Mouse (Mus musculus): ENCODE data around the gene Pdk1. TPM values are rescaled to one million over a fixed set of nuclear protein-coding genes. Genes with fewer than 3 reads are reported as not detected.

The Pdk1 gene
- polyA plus RNA-seq (2015; fragmentation: Nextera tagmentation; extraction: Ambion mirVana): 112 and 118 TPM in 2 replicates

- H3K9me3 ChIP-seq (replicated peaks; ENCODE audit: control insufficient read depth, low read length): no peaks in the 10 kb centered on the region
- peak within 1 kb of the TSS; percentile 76 for H3K4me2 ChIP-seq (ENCODE audit: low read depth, low read length)
- H3K36me3 ChIP-seq (ENCODE audit: control insufficient read depth, insufficient read depth): no peaks in the 10 kb centered on the region
- peak within 1 kb of the TSS; percentile 81 for H3K4me3 ChIP-seq (ENCODE audit: low read length)
- peak within 1 kb of the TSS; percentile 93 for H3K9ac ChIP-seq (ENCODE audit: low read length)
- H3K27ac ChIP-seq (ENCODE audit: low read length): peak within 1 kb of the TSS; percentile 98
- H3K27me3 ChIP-seq (ENCODE audit: control insufficient read depth, insufficient read depth, low read length): no peaks in the 10 kb centered on the region
- under 1% methylated on average over 54 of the region's 55 CpGs for WGBS
- peaks cover 25% of the 10 kb centered on the region for H3K4me1 ChIP-seq (ENCODE audit: control insufficient read depth, insufficient read depth, low read length)
- ATAC-seq (replicated peaks; ENCODE audit: extremely low read depth, insufficient read depth, low FRiP score): peak; percentile 97
Measured at GRCm38 (mm10) chr2:71872801-71873443, at the start of gene Pdk1. Gene Pdk1 (plus strand): TSS chr2:71873224.

- WGBS: 73% methylated on average over 13 of the region's 13 CpGs
- H3K36me3 ChIP-seq (ENCODE audit: control insufficient read depth, insufficient read depth): peaks cover 16% of the 10 kb centered on the region; the same call in 1 of the 2 replicates
- no peak for ATAC-seq (replicated peaks; ENCODE audit: extremely low read depth, insufficient read depth, low FRiP score)
Measured at GRCm38 (mm10) chr2:71824146-71824545, 48.9 kb upstream of the Pdk1 start.

GRCm38 (mm10) chr2:71827711-71828110, 45.3 kb upstream of the Pdk1 start:
- Histone ChIP-seq H3K4me1 (ENCODE audit: control insufficient read depth, insufficient read depth, low read length) (peaks cover 3% of the 10 kb centered on the region; the same call in 1 of the 2 replicates), H3K27ac (ENCODE audit: low read length) (no peak overlapping the region), H3K9me3 (replicated peaks; ENCODE audit: control insufficient read depth, low read length) (no peaks in the 10 kb centered on the region), H3K4me3 (ENCODE audit: low read length) (no peak overlapping the region), H3K27me3 (ENCODE audit: control insufficient read depth, insufficient read depth, low read length) (no peaks in the 10 kb centered on the region), H3K4me2 (ENCODE audit: low read depth, low read length) (no peak overlapping the region), H3K9ac (ENCODE audit: low read length) (no peak overlapping the region), H3K36me3 (ENCODE audit: control insufficient read depth, insufficient read depth) (peaks cover 10% of the 10 kb centered on the region; the same call in 1 of the 2 replicates)
- WGBS: 82% methylated on average over 13 of the region's 13 CpGs
- ATAC-seq (replicated peaks; ENCODE audit: extremely low read depth, insufficient read depth, low FRiP score): no peak

More at GRCm38 (mm10) chr2:71824146-71824545, 48.9 kb upstream of the Pdk1 start:
- no peaks in the 10 kb centered on the region for H3K9me3 ChIP-seq (replicated peaks; ENCODE audit: control insufficient read depth, low read length)
- no peak overlapping the region for H3K4me2 ChIP-seq (ENCODE audit: low read depth, low read length)
- H3K9ac ChIP-seq (ENCODE audit: low read length): no peak overlapping the region
- H3K4me1 ChIP-seq (ENCODE audit: control insufficient read depth, insufficient read depth, low read length): no peaks in the 10 kb centered on the region
- no peak overlapping the region for H3K27ac ChIP-seq (ENCODE audit: low read length)
- H3K4me3 ChIP-seq (ENCODE audit: low read length): no peak overlapping the region
- no peaks in the 10 kb centered on the region for H3K27me3 ChIP-seq (ENCODE audit: control insufficient read depth, insufficient read depth, low read length)

DNA sequence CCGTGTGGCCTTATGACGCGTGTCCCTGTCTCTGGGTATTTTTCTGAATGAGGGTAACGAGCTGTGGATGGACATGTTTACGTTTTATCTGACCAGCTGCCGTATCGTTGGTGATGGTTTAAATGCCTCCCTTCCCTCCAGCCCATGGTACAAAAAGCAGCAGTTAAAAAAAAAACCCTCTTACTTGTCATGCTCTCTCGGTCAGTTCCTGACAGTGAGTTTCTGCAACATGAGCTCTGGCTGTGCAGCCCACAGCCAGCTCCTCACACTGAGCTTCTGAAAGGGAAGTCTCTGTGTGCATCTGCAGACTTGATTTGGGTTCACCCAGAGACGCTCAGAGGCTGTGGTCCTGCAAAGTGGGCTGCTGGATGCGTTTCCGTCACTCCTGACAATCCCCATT, 44.1 kb upstream of the Pdk1 start:
- Histone ChIP-seq H3K27me3 (ENCODE audit: control insufficient read depth, insufficient read depth, low read length) (no peaks in the 10 kb centered on the region), H3K4me1 (ENCODE audit: control insufficient read depth, insufficient read depth, low read length) (peaks cover 3% of the 10 kb centered on the region; the same call in 1 of the 2 replicates), H3K4me2 (ENCODE audit: low read depth, low read length) (no peak overlapping the region), H3K36me3 (ENCODE audit: control insufficient read depth, insufficient read depth) (peaks cover 10% of the 10 kb centered on the region; the same call in 1 of the 2 replicates), H3K27ac (ENCODE audit: low read length) (no peak overlapping the region), H3K9ac (ENCODE audit: low read length) (no peak overlapping the region), H3K4me3 (ENCODE audit: low read length) (no peak overlapping the region), H3K9me3 (replicated peaks; ENCODE audit: control insufficient read depth, low read length) (no peaks in the 10 kb centered on the region)
- no peak for ATAC-seq (replicated peaks; ENCODE audit: extremely low read depth, insufficient read depth, low FRiP score)
- WGBS: 62% methylated on average over 11 of the region's 11 CpGs

- H3K36me3 ChIP-seq (ENCODE audit: control insufficient read depth, insufficient read depth): peaks cover 2% of the 10 kb centered on the region; the same call in 1 of the 2 replicates
- no peaks in the 10 kb centered on the region for H3K9me3 ChIP-seq (replicated peaks; ENCODE audit: control insufficient read depth, low read length)
- ATAC-seq (replicated peaks; ENCODE audit: extremely low read depth, insufficient read depth, low FRiP score): no peak
- WGBS: 77% methylated on average over 6 of the region's 6 CpGs
- H3K4me2 ChIP-seq (ENCODE audit: low read depth, low read length): no peak overlapping the region
- no peaks in the 10 kb centered on the region for H3K27me3 ChIP-seq (ENCODE audit: control insufficient read depth, insufficient read depth, low read length)
- H3K27ac ChIP-seq (ENCODE audit: low read length): no peak overlapping the region
- no peak overlapping the region for H3K4me3 ChIP-seq (ENCODE audit: low read length)
- H3K4me1 ChIP-seq (ENCODE audit: control insufficient read depth, insufficient read depth, low read length): peaks cover 8% of the 10 kb centered on the region
- no peak overlapping the region for H3K9ac ChIP-seq (ENCODE audit: low read length)
Measured at GRCm38 (mm10) chr2:71833626-71834025, 39.4 kb upstream of the Pdk1 start.

DNA sequence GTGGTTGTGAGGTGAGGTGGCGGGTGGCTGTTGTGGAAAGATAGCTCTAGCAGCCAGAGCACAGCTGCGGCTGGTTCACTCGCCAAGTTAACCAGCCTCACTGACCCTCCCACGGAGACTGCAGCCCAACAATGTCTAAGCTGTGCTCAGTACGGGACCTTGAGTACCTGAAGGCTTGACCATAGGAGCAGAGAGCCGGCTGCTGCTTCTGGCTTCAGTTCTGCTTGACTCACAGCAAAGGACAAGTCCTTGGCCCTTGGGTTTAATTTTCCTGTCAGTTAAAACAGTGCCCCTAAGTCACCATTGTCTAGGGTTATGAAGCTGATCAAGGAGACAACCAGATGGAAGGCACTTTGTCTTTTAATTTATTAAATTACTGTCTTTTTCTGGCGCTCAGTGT, 38.7 kb upstream of the Pdk1 start:
- Histone ChIP-seq H3K36me3 (ENCODE audit: control insufficient read depth, insufficient read depth) (peaks cover 2% of the 10 kb centered on the region; the same call in 1 of the 2 replicates), H3K27ac (ENCODE audit: low read length) (no peak overlapping the region), H3K27me3 (ENCODE audit: control insufficient read depth, insufficient read depth, low read length) (no peaks in the 10 kb centered on the region), H3K4me1 (ENCODE audit: control insufficient read depth, insufficient read depth, low read length) (peaks cover 8% of the 10 kb centered on the region), H3K9me3 (replicated peaks; ENCODE audit: control insufficient read depth, low read length) (no peaks in the 10 kb centered on the region), H3K4me3 (ENCODE audit: low read length) (no peak overlapping the region), H3K4me2 (ENCODE audit: low read depth, low read length) (no peak overlapping the region), H3K9ac (ENCODE audit: low read length) (no peak overlapping the region)
- WGBS: 72% methylated on average over 7 of the region's 7 CpGs
- ATAC-seq (replicated peaks; ENCODE audit: extremely low read depth, insufficient read depth, low FRiP score): no peak

GRCm38 (mm10) chr2:71835556-71835955, 37.5 kb upstream of the Pdk1 start:
- H3K4me2 ChIP-seq (ENCODE audit: low read depth, low read length): no peak overlapping the region
- no peaks in the 10 kb centered on the region for H3K27me3 ChIP-seq (ENCODE audit: control insufficient read depth, insufficient read depth, low read length)
- no peak for ATAC-seq (replicated peaks; ENCODE audit: extremely low read depth, insufficient read depth, low FRiP score)
- H3K9me3 ChIP-seq (replicated peaks; ENCODE audit: control insufficient read depth, low read length): no peaks in the 10 kb centered on the region
- H3K9ac ChIP-seq (ENCODE audit: low read length): no peak overlapping the region
- peaks cover 8% of the 10 kb centered on the region for H3K4me1 ChIP-seq (ENCODE audit: control insufficient read depth, insufficient read depth, low read length)
- peaks cover 2% of the 10 kb centered on the region; the same call in 1 of the 2 replicates for H3K36me3 ChIP-seq (ENCODE audit: control insufficient read depth, insufficient read depth)
- no peak overlapping the region for H3K27ac ChIP-seq (ENCODE audit: low read length)
- no peak overlapping the region for H3K4me3 ChIP-seq (ENCODE audit: low read length)
- 87% methylated on average over 8 of the region's 8 CpGs for WGBS

GRCm38 (mm10) chr2:71836232-71836631, 36.8 kb upstream of the Pdk1 start:
- peaks cover 8% of the 10 kb centered on the region for H3K4me1 ChIP-seq (ENCODE audit: control insufficient read depth, insufficient read depth, low read length)
- H3K9me3 ChIP-seq (replicated peaks; ENCODE audit: control insufficient read depth, low read length): no peaks in the 10 kb centered on the region
- no peak overlapping the region for H3K27ac ChIP-seq (ENCODE audit: low read length)
- ATAC-seq (replicated peaks; ENCODE audit: extremely low read depth, insufficient read depth, low FRiP score): peak; percentile 28; the same call in 1 of the 2 replicates
- H3K4me2 ChIP-seq (ENCODE audit: low read depth, low read length): no peak overlapping the region
- WGBS: 59% methylated on average over 4 of the region's 4 CpGs
- peaks cover 5% of the 10 kb centered on the region; the same call in 1 of the 2 replicates for H3K36me3 ChIP-seq (ENCODE audit: control insufficient read depth, insufficient read depth)
- no peak overlapping the region for H3K4me3 ChIP-seq (ENCODE audit: low read length)
- H3K27me3 ChIP-seq (ENCODE audit: control insufficient read depth, insufficient read depth, low read length): no peaks in the 10 kb centered on the region
- H3K9ac ChIP-seq (ENCODE audit: low read length): no peak overlapping the region

GRCm38 (mm10) chr2:71837261-71837660, 35.8 kb upstream of the Pdk1 start:
- WGBS: 55% methylated on average over 4 of the region's 4 CpGs
- peaks cover 5% of the 10 kb centered on the region for H3K4me1 ChIP-seq (ENCODE audit: control insufficient read depth, insufficient read depth, low read length)
- H3K27ac ChIP-seq (ENCODE audit: low read length): no peak overlapping the region

More at GRCm38 (mm10) chr2:71837261-71837660, 35.8 kb upstream of the Pdk1 start:
- H3K36me3 ChIP-seq (ENCODE audit: control insufficient read depth, insufficient read depth): peaks cover 7% of the 10 kb centered on the region; the same call in 1 of the 2 replicates
- no peaks in the 10 kb centered on the region for H3K9me3 ChIP-seq (replicated peaks; ENCODE audit: control insufficient read depth, low read length)
- no peak overlapping the region for H3K4me2 ChIP-seq (ENCODE audit: low read depth, low read length)
- no peak for ATAC-seq (replicated peaks; ENCODE audit: extremely low read depth, insufficient read depth, low FRiP score)
- H3K27me3 ChIP-seq (ENCODE audit: control insufficient read depth, insufficient read depth, low read length): no peaks in the 10 kb centered on the region
- no peak overlapping the region for H3K9ac ChIP-seq (ENCODE audit: low read length)
- H3K4me3 ChIP-seq (ENCODE audit: low read length): no peak overlapping the region
